Mouse (Mus musculus): Measurements from ENCODE around the gene Dcaf17.

DNA sequence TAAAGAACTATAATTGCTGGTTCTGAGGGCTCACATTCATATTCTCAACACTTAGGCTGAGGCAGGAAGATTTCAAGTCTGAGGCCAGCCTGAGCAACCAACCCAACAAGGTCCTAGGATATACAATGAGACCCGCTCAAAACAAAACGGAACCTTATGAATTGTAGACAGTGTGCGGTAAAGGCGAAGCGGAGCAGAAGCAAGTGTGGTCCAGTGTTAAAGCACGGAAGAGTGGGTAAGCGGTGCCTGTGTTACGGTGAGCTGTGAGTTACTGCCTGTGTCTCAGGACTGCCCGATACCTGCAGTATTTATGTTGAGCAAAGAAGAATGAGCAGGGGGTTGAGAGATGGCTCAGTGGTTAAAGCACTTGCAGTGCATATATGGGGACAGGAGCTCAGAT, 27.5 kb upstream of the Dcaf17 start:
- no peak for TF ChIP-seq CTCF (IDR thresholded peaks at IDR 0.05; ENCODE audit: control insufficient read depth, insufficient read depth, low read length)
- no peak for TF ChIP-seq POLR2A (IDR thresholded peaks at IDR 0.05; ENCODE audit: borderline replicate concordance, control insufficient read depth, low read depth, low read length)

Data from bone marrow, adult 2 months (tissue).